Mouse (Mus musculus): ENCODE data around the gene Lcn3. TPM values are rescaled to one million over a fixed set of nuclear protein-coding genes. Genes with fewer than 3 reads are reported as not detected.
"Not testable (repeated sequence)": the region's sequence is repeated elsewhere in the genome, so short reads cannot be mapped to it uniquely, and the experiment has no call there.

The Lcn3 gene
- polyA plus RNA-seq, 1 experiment from 2014 or later, result not detected

- Histone ChIP-seq H3K4me1 (no peaks in the 10 kb centered on the region), H3K36me3 (no peaks in the 10 kb centered on the region), H3K4me2 (no peak overlapping the region), H3K27me3 (no peaks in the 10 kb centered on the region), H3K27ac (no peak overlapping the region), H3K4me3 (no peak overlapping the region), H3K9me3 (no peaks in the 10 kb centered on the region), H3K9ac (no peak overlapping the region)
- 81% methylated on average over 9 of the region's 9 CpGs for WGBS
- no peak for ATAC-seq (ENCODE audit: borderline replicate concordance, extremely low read depth, low FRiP score, low TSS enrichment)
Measured at GRCm38 (mm10) chr2:25779076-25779475, 13.7 kb downstream of the Lcn3 start.

- H3K4me3 ChIP-seq, result no peak overlapping the region
- WGBS, result 30% methylated on average over 4 of the region's 4 CpGs
- no peaks in the 10 kb centered on the region for H3K9me3 ChIP-seq
- H3K36me3 ChIP-seq, result no peaks in the 10 kb centered on the region
- H3K27ac ChIP-seq, result no peak overlapping the region
- ATAC-seq (ENCODE audit: borderline replicate concordance, extremely low read depth, low FRiP score, low TSS enrichment), result no peak
- H3K4me1 ChIP-seq, result no peaks in the 10 kb centered on the region
- H3K4me2 ChIP-seq, result no peak overlapping the region
- H3K27me3 ChIP-seq, result no peaks in the 10 kb centered on the region
- H3K9ac ChIP-seq, result no peak overlapping the region
Measured at GRCm38 (mm10) chr2:25780921-25781320, 15.6 kb downstream of the Lcn3 start.

- no peak for ATAC-seq (ENCODE audit: borderline replicate concordance, extremely low read depth, low FRiP score, low TSS enrichment)
- Histone ChIP-seq H3K4me2 (no peak within 1 kb of the TSS), H3K27me3 (no peaks in the 10 kb centered on the region), H3K4me3 (no peak within 1 kb of the TSS), H3K36me3 (no peaks in the 10 kb centered on the region), H3K9me3 (no peaks in the 10 kb centered on the region), H3K4me1 (no peaks in the 10 kb centered on the region), H3K9ac (no peak within 1 kb of the TSS), H3K27ac (no peak within 1 kb of the TSS)
- 74% methylated on average over 3 of the region's 3 CpGs for WGBS
Measured at GRCm38 (mm10) chr2:25781957-25782356, 16.6 kb downstream of the Lcn3 start, which contains the start of gene Gm13539. TSS of gene Gm13539 (plus strand) at chr2:25782257.

- WGBS, result 42% methylated on average over 5 of the region's 5 CpGs
- H3K4me1 ChIP-seq, result no peaks in the 10 kb centered on the region
- H3K9ac ChIP-seq, result no peak overlapping the region
- ATAC-seq (ENCODE audit: borderline replicate concordance, extremely low read depth, low FRiP score, low TSS enrichment), result no peak
- H3K9me3 ChIP-seq, result no peaks in the 10 kb centered on the region
- H3K4me2 ChIP-seq, result no peak overlapping the region
- no peaks in the 10 kb centered on the region for H3K27me3 ChIP-seq
- no peak overlapping the region for H3K4me3 ChIP-seq
- H3K36me3 ChIP-seq, result no peaks in the 10 kb centered on the region
- no peak overlapping the region for H3K27ac ChIP-seq
Measured at GRCm38 (mm10) chr2:25785573-25786322, 20.4 kb downstream of the Lcn3 start.

GRCm38 (mm10) chr2:25789092-25789491, 23.7 kb downstream of the Lcn3 start:
- no peak overlapping the region for H3K27ac ChIP-seq
- 70% methylated on average over 3 of the region's 3 CpGs for WGBS
- H3K4me2 ChIP-seq, result no peak overlapping the region

GRCm38 (mm10) chr2:25797635-25798034, 32.3 kb downstream of the Lcn3 start:
- Histone ChIP-seq H3K4me1 (no peaks in the 10 kb centered on the region), H3K36me3 (no peaks in the 10 kb centered on the region), H3K9me3 (no peaks in the 10 kb centered on the region), H3K4me3 (no peak overlapping the region), H3K27ac (no peak overlapping the region), H3K9ac (no peak overlapping the region), H3K27me3 (no peaks in the 10 kb centered on the region), H3K4me2 (no peak overlapping the region)
- WGBS, result 17% methylated on average over 2 of the region's 2 CpGs
- ATAC-seq (ENCODE audit: borderline replicate concordance, extremely low read depth, low FRiP score, low TSS enrichment), result no peak

More at GRCm38 (mm10) chr2:25789092-25789491, 23.7 kb downstream of the Lcn3 start:
- no peaks in the 10 kb centered on the region for H3K9me3 ChIP-seq
- no peak overlapping the region for H3K9ac ChIP-seq
- no peaks in the 10 kb centered on the region for H3K4me1 ChIP-seq
- H3K36me3 ChIP-seq, result no peaks in the 10 kb centered on the region
- ATAC-seq (ENCODE audit: borderline replicate concordance, extremely low read depth, low FRiP score, low TSS enrichment), result no peak
- no peak overlapping the region for H3K4me3 ChIP-seq
- H3K27me3 ChIP-seq, result no peaks in the 10 kb centered on the region

GRCm38 (mm10) chr2:25798065-25798464, 32.7 kb downstream of the Lcn3 start:
- H3K9ac ChIP-seq, result no peak overlapping the region
- H3K9me3 ChIP-seq, result no peaks in the 10 kb centered on the region
- no peak overlapping the region for H3K27ac ChIP-seq
- H3K4me3 ChIP-seq, result no peak overlapping the region
- ATAC-seq (ENCODE audit: borderline replicate concordance, extremely low read depth, low FRiP score, low TSS enrichment), result no peak
- H3K36me3 ChIP-seq, result no peaks in the 10 kb centered on the region
- H3K27me3 ChIP-seq, result no peaks in the 10 kb centered on the region
- WGBS, result 47% methylated on average over 5 of the region's 5 CpGs
- no peaks in the 10 kb centered on the region for H3K4me1 ChIP-seq
- no peak overlapping the region for H3K4me2 ChIP-seq

GRCm38 (mm10) chr2:25811711-25812110, 46.3 kb downstream of the Lcn3 start:
- Histone ChIP-seq H3K9me3 (no peaks in the 10 kb centered on the region), H3K4me3 (no peak overlapping the region), H3K4me2 (no peak overlapping the region), H3K36me3 (no peaks in the 10 kb centered on the region), H3K4me1 (no peaks in the 10 kb centered on the region), H3K9ac (no peak overlapping the region), H3K27ac (no peak overlapping the region), H3K27me3 (no peaks in the 10 kb centered on the region)
- 61% methylated on average over 2 of the region's 2 CpGs for WGBS
- no peak for ATAC-seq (ENCODE audit: borderline replicate concordance, extremely low read depth, low FRiP score, low TSS enrichment)

- Histone ChIP-seq H3K36me3 (no peaks in the 10 kb centered on the region), H3K27ac (no peak overlapping the region), H3K9ac (no peak overlapping the region), H3K4me1 (no peaks in the 10 kb centered on the region), H3K4me3 (no peak overlapping the region), H3K9me3 (no peaks in the 10 kb centered on the region), H3K4me2 (no peak overlapping the region), H3K27me3 (no peaks in the 10 kb centered on the region)
- WGBS, result 72% methylated on average over 5 of the region's 5 CpGs
- ATAC-seq (ENCODE audit: borderline replicate concordance, extremely low read depth, low FRiP score, low TSS enrichment), result no peak
Measured at GRCm38 (mm10) chr2:25813364-25813763, 48.0 kb downstream of the Lcn3 start.

- ATAC-seq (ENCODE audit: borderline replicate concordance, extremely low read depth, low FRiP score, low TSS enrichment), result not testable (repeated sequence)
Measured at GRCm38 (mm10) chr2:25815748-25816147, 50.4 kb downstream of the Lcn3 start, which contains the start of gene Glt6d1. TSS of gene Glt6d1 (minus strand) at chr2:25815848.

More at GRCm38 (mm10) chr2:25815748-25816147, 50.4 kb downstream of the Lcn3 start, which contains the start of gene Glt6d1:
- H3K27ac ChIP-seq, H3K4me3 ChIP-seq, H3K4me2 ChIP-seq, H3K9ac ChIP-seq, H3K36me3 ChIP-seq, H3K4me1 ChIP-seq, H3K27me3 ChIP-seq, H3K9me3 ChIP-seq: not testable (repeated sequence)
- 62% methylated on average over 1 of the region's 1 CpGs for WGBS
